Mouse (Mus musculus) hindbrain, embryonic 12.5 days (tissue): ENCODE data around the gene Sstr5. TPM values are rescaled to one million over a fixed set of nuclear protein-coding genes. Genes with fewer than 3 reads are reported as not detected.
A peak's percentile ranks its signal among the peaks of the same experiment; 100 is the strongest.

ENCODE experiments used
- ATAC-seq: fragments of 200-750 bp; cut with Nextera tagmentation; 2 replicates; pipeline ENCODE4 v1.8.0; 2017; ENCODE audit warnings: moderate TSS enrichment; ENCODE audit not compliant: low FRiP score
- H3K27ac ChIP-seq: fragments of 300-500 bp; sonication (generic); 2 replicates; pipeline ENCODE4 v1.5.1; 2016; ENCODE audit warnings: mild to moderate bottlenecking
- H3K27me3 ChIP-seq: fragments of 300-500 bp; sonication (generic); 2 replicates; pipeline ENCODE4 v1.6.1; 2016; ENCODE audit warnings: mild to moderate bottlenecking
- H3K36me3 ChIP-seq: fragments of 300-500 bp; sonication (generic); 2 replicates; pipeline ENCODE4 v1.6.1; 2016; ENCODE audit warnings: mild to moderate bottlenecking
- H3K4me1 ChIP-seq: fragments of 300-500 bp; sonication (generic); 2 replicates; pipeline ENCODE4 v1.6.1; 2016
- H3K4me2 ChIP-seq: fragments of 300-500 bp; sonication (generic); replicated peaks from 2 replicates; pipeline ENCODE4 v1.6.1; 2016; ENCODE audit warnings: mild to moderate bottlenecking
- H3K4me3 ChIP-seq: fragments of 300-500 bp; sonication (generic); 2 replicates; pipeline ENCODE4 v1.5.1; 2016; ENCODE audit warnings: mild to moderate bottlenecking
- H3K9ac ChIP-seq: fragments of 300-500 bp; sonication (generic); 2 replicates; pipeline ENCODE4 v1.6.1; 2016; ENCODE audit warnings: mild to moderate bottlenecking, moderate library complexity
- H3K9me3 ChIP-seq: fragments of 300-500 bp; sonication (generic); replicated peaks from 2 replicates; pipeline ENCODE4 v1.6.1; 2016; ENCODE audit warnings: mild to moderate bottlenecking
- WGBS: fragments of 180-500 bp; shearing (Covaris S2); methylation state at CpG from one replicate; pipeline ENCODE4 v1.1.7; 2016; 5-methylcytosine and 5-hydroxymethylcytosine counted together
- polyA plus RNA-seq: library from polyadenylated mRNA; unstranded; fragments of >200 nt; fragmentation: Nextera tagmentation; extraction: Ambion mirVana; gene quantifications from 2 replicates; pipeline ENCODE4 v1.2.1, GENCODE M21; 2016

Sstr5 gene
- polyA plus RNA-seq, 1 experiment from 2014 or later = not detected

GRCm38 (mm10) chr17:25469798-25470197, 27.3 kb downstream of the Sstr5 start:
- H3K4me2 ChIP-seq = no peak overlapping the region
- H3K4me3 ChIP-seq = no peak overlapping the region
- WGBS = 43% methylated on average over 8 of the region's 8 CpGs
- no peaks in the 10 kb centered on the region for H3K9me3 ChIP-seq
- H3K36me3 ChIP-seq = no peaks in the 10 kb centered on the region
- peaks cover 56% of the 10 kb centered on the region for H3K27me3 ChIP-seq
- peak; percentile 32; the same call in 1 of the 2 replicates for ATAC-seq
- no peak overlapping the region for H3K9ac ChIP-seq
- H3K27ac ChIP-seq = no peak overlapping the region
- peaks cover 16% of the 10 kb centered on the region for H3K4me1 ChIP-seq

DNA sequence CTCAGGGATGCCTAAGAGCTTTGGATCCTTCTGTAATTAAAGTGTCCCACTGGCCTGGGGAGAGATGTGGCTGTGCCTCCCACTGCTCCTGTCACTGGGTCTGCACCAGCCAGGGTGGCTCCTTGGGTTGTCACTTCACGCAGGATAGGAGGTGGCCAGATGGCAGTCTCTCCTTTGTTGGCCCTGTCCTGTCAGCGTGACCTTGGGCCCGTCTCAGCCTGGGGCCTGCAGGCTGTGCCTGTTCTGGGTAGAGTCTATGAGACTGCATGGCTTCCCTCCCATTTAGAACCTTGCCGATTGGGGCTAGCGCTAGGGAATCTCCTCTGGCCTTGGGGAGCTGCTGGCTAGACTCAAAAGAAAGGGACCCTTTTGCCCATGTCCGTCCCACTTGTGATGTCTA, 28.8 kb downstream of the Sstr5 start:
- WGBS = 70% methylated on average over 6 of the region's 6 CpGs
- Histone ChIP-seq H3K9me3 (no peaks in the 10 kb centered on the region), H3K9ac (no peak overlapping the region), H3K4me2 (no peak overlapping the region), H3K27me3 (peaks cover 41% of the 10 kb centered on the region), H3K4me1 (peaks cover 10% of the 10 kb centered on the region), H3K36me3 (no peaks in the 10 kb centered on the region), H3K27ac (no peak overlapping the region), H3K4me3 (no peak overlapping the region)
- no peak for ATAC-seq

- H3K9me3 ChIP-seq = no peaks in the 10 kb centered on the region
- no peak for ATAC-seq
- peaks cover 35% of the 10 kb centered on the region for H3K27me3 ChIP-seq
- H3K9ac ChIP-seq = no peak overlapping the region
- H3K4me3 ChIP-seq = no peak overlapping the region
- no peaks in the 10 kb centered on the region for H3K36me3 ChIP-seq
- H3K4me2 ChIP-seq = no peak overlapping the region
- no peak overlapping the region for H3K27ac ChIP-seq
- peaks cover 11% of the 10 kb centered on the region for H3K4me1 ChIP-seq
- 63% methylated on average over 6 of the region's 6 CpGs for WGBS
Measured at GRCm38 (mm10) chr17:25467781-25468180, 29.3 kb downstream of the Sstr5 start.

GRCm38 (mm10) chr17:25466257-25466656, 30.8 kb downstream of the Sstr5 start:
- no peak overlapping the region for H3K9ac ChIP-seq
- no peak overlapping the region for H3K4me3 ChIP-seq
- H3K4me1 ChIP-seq = peaks cover 11% of the 10 kb centered on the region
- no peak overlapping the region for H3K4me2 ChIP-seq
- WGBS = 86% methylated on average over 2 of the region's 2 CpGs
- no peaks in the 10 kb centered on the region for H3K36me3 ChIP-seq
- no peaks in the 10 kb centered on the region for H3K9me3 ChIP-seq
- no peak overlapping the region for H3K27ac ChIP-seq
- H3K27me3 ChIP-seq = peaks cover 22% of the 10 kb centered on the region
- ATAC-seq = no peak

- Histone ChIP-seq H3K9ac (no peak overlapping the region), H3K4me2 (no peak overlapping the region), H3K27me3 (peaks cover 8% of the 10 kb centered on the region; the same call in 1 of the 2 replicates), H3K9me3 (no peaks in the 10 kb centered on the region), H3K36me3 (no peaks in the 10 kb centered on the region), H3K4me1 (peaks cover 9% of the 10 kb centered on the region), H3K27ac (no peak overlapping the region), H3K4me3 (no peak overlapping the region)
- 81% methylated on average over 4 of the region's 4 CpGs for WGBS
- ATAC-seq = no peak
Measured at GRCm38 (mm10) chr17:25464091-25464490, 33.0 kb downstream of the Sstr5 start.

GRCm38 (mm10) chr17:25463326-25463945, 33.7 kb downstream of the Sstr5 start:
- no peak overlapping the region for H3K4me3 ChIP-seq
- H3K9ac ChIP-seq = no peak overlapping the region
- no peaks in the 10 kb centered on the region for H3K9me3 ChIP-seq
- H3K4me2 ChIP-seq = no peak overlapping the region
- WGBS = 73% methylated on average over 4 of the region's 4 CpGs
- no peak overlapping the region for H3K27ac ChIP-seq
- H3K4me1 ChIP-seq = peaks cover 9% of the 10 kb centered on the region
- H3K27me3 ChIP-seq = peaks cover 4% of the 10 kb centered on the region; the same call in 1 of the 2 replicates
- ATAC-seq = no peak
- no peaks in the 10 kb centered on the region for H3K36me3 ChIP-seq

- Histone ChIP-seq H3K27ac (no peak overlapping the region), H3K9ac (no peak overlapping the region), H3K36me3 (no peaks in the 10 kb centered on the region), H3K9me3 (no peaks in the 10 kb centered on the region), H3K4me1 (peaks cover 9% of the 10 kb centered on the region), H3K4me2 (no peak overlapping the region), H3K27me3 (no peaks in the 10 kb centered on the region), H3K4me3 (no peak overlapping the region)
- 28% methylated on average over 9 of the region's 9 CpGs for WGBS
- peak; percentile 60 for ATAC-seq
Measured at GRCm38 (mm10) chr17:25462236-25462875, 34.7 kb downstream of the Sstr5 start.

DNA sequence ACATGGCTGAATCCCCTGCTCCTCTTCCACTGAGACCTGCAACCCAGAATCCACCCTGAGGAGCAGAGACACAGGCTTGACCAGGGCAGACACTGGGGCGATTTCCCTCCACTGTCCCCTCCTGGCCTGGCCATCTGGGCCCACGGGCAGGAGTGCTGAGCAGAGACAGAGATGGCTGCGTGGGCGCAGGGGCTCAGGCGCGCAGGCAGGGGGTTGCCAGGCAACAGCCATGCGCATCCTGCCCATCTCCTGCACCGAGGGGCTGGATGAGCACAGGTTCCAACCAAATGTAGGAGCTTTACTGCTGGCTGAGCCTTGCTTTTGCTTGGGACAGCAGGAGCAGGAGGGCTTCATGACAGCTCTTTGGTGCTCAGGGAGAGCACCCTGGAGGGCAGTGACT, 40.5 kb downstream of the Sstr5 start:
- Histone ChIP-seq H3K36me3 (no peaks in the 10 kb centered on the region), H3K4me2 (0 out of 2 replicates have a peak overlapping the region, but pooled peaks have one; percentile 0), H3K9me3 (no peaks in the 10 kb centered on the region), H3K27ac (peak overlapping the region; percentile 42; the same call in 1 of the 2 replicates), H3K4me3 (no peak overlapping the region), H3K4me1 (peaks cover 7% of the 10 kb centered on the region; the same call in 1 of the 2 replicates), H3K27me3 (no peaks in the 10 kb centered on the region; the same call in 1 of the 2 replicates), H3K9ac (no peak overlapping the region)
- WGBS = 53% methylated on average over 8 of the region's 8 CpGs
- ATAC-seq = peak; percentile 52; the same call in 1 of the 2 replicates

DNA sequence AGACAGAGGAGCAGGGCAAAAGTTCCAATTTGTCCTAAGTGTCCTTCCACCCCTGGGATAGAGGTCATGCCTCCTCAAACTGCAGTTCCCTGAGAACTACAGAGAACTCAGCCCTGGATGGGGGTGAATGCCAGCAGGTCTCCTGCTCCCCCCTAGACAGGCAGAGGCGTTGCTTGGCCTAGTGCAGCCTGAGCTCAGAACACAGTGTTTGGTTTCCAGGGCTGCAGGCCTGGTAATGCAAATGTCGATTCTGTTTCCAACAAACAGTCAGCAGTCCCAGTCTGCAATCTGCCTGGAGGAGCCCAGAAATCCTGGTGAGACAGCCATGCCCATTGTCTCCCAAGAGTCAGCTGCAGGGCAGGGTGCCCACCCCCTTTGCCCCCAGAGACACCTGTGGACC, 42.8 kb downstream of the Sstr5 start, which contains the start of gene Tekt4:
Tekt4 (plus strand) TSS at position 344 of the 400 bp plus-strand sequence.
- Histone ChIP-seq H3K4me2 (no peak within 1 kb of the TSS), H3K27me3 (no peaks in the 10 kb centered on the region; the same call in 1 of the 2 replicates), H3K27ac (no peak within 1 kb of the TSS), H3K4me3 (no peak within 1 kb of the TSS), H3K9me3 (no peaks in the 10 kb centered on the region), H3K36me3 (no peaks in the 10 kb centered on the region), H3K4me1 (peaks cover 7% of the 10 kb centered on the region; the same call in 1 of the 2 replicates), H3K9ac (0 out of 2 replicates have a peak within 1 kb of the TSS, but pooled peaks have one; percentile 18)
- 43% methylated on average over 2 of the region's 2 CpGs for WGBS
- ATAC-seq = no peak

DNA sequence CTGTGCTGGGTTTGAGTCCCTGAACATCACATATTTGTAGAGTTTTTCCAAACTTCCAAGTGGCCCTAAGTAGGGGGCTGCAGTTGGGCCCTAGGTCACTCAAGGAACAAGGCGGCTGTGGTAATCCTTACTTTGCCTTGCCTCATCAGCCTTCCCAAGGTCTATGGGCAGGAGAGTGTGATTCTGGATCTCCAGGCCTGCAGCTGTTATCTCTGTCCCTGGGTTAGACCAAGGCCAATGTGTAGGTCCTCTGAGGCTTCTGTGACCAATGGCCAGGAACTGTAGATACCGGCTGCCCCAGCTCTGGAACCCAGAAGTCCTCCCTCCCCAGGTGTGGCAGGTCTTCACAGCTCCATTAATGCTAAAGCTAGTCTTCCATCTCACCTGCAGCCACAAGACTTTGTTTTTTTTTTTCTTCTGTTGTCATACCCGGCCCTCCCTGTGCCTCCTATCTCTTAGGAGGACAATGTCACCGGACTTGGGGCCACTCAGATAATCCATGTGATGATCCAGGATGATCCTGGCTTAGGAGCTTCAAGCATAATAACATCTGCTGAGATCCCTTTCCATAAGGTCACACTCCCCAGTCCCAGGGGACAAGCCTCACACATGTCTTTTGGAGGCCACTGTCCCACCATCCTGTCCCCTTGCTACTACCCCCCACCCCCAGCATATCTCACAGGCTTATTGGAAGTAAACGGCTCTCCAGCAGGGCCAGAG, 44.7 kb downstream of the Sstr5 start:
- no peak for ATAC-seq
- 80% methylated on average over 5 of the region's 5 CpGs for WGBS
- Histone ChIP-seq H3K4me1 (peaks cover 7% of the 10 kb centered on the region; the same call in 1 of the 2 replicates), H3K36me3 (no peaks in the 10 kb centered on the region), H3K4me2 (no peak overlapping the region), H3K27me3 (no peaks in the 10 kb centered on the region; the same call in 1 of the 2 replicates), H3K9me3 (no peaks in the 10 kb centered on the region), H3K27ac (no peak overlapping the region), H3K4me3 (no peak overlapping the region), H3K9ac (no peak overlapping the region)

- Histone ChIP-seq H3K4me2 (no peak overlapping the region), H3K9ac (no peak overlapping the region), H3K9me3 (no peaks in the 10 kb centered on the region), H3K4me1 (peaks cover 3% of the 10 kb centered on the region; the same call in 1 of the 2 replicates), H3K4me3 (no peak overlapping the region), H3K27ac (no peak overlapping the region), H3K36me3 (no peaks in the 10 kb centered on the region), H3K27me3 (no peaks in the 10 kb centered on the region; the same call in 1 of the 2 replicates)
- ATAC-seq = no peak
- WGBS = 57% methylated on average over 4 of the region's 4 CpGs
Measured at GRCm38 (mm10) chr17:25450329-25450728, 46.8 kb downstream of the Sstr5 start.

DNA sequence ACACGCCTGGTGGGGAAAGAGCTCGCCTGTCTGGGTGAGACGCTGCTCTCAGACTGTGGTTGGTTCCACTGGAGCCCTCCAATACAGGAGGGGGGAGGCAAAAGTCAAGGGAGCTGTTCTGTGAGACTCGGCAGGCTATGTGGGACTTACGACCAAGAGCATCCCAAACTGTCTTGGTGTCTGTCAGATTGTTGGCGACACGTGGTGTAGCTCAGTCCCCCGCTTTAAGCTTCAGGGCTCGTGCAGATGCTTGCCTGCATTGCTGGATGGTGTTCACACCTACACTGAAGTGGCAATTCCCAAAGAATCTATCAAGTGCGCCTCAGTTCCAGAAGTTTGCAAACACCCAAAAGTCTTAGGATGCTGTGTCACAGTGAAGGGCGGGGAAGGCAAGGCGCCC, 49.2 kb downstream of the Sstr5 start:
- Histone ChIP-seq H3K9me3 (no peaks in the 10 kb centered on the region), H3K27me3 (no peaks in the 10 kb centered on the region; the same call in 1 of the 2 replicates), H3K9ac (no peak overlapping the region), H3K36me3 (no peaks in the 10 kb centered on the region), H3K4me2 (no peak overlapping the region), H3K4me1 (peaks cover under 1% of the 10 kb centered on the region; the same call in 1 of the 2 replicates), H3K4me3 (no peak overlapping the region), H3K27ac (no peak overlapping the region)
- 86% methylated on average over 12 of the region's 12 CpGs for WGBS
- no peak for ATAC-seq
